Mouse (Mus musculus) hindbrain, embryonic 15.5 days (tissue): ENCODE data around the gene Lmln. TPM values are rescaled to one million over a fixed set of nuclear protein-coding genes. Genes with fewer than 3 reads are reported as not detected.

Source experiments
- ATAC-seq: fragments of 200-750 bp; cut with Nextera tagmentation; 2 replicates; pipeline ENCODE4 v1.8.0; 2017; ENCODE audit warnings: low read depth, moderate number of reproducible peaks, moderate TSS enrichment; ENCODE audit not compliant: low FRiP score
- H3K27ac ChIP-seq: fragments of 300-500 bp; sonication (generic); replicated peaks from 2 replicates; pipeline ENCODE4 v1.5.1; 2015; ENCODE audit warnings: mild to moderate bottlenecking, inconsistent platforms
- H3K27me3 ChIP-seq: fragments of 300-500 bp; sonication (generic); 2 replicates; pipeline ENCODE4 v1.6.1; 2015; ENCODE audit warnings: control low read depth, inconsistent platforms
- H3K36me3 ChIP-seq: fragments of 300-500 bp; sonication (generic); 2 replicates; pipeline ENCODE4 v1.6.1; 2015; ENCODE audit warnings: control low read depth, inconsistent platforms
- H3K4me1 ChIP-seq: fragments of 300-500 bp; sonication (generic); replicated peaks from 2 replicates; pipeline ENCODE4 v1.6.1; 2015; ENCODE audit warnings: control low read depth, inconsistent platforms
- H3K4me2 ChIP-seq: fragments of 300-500 bp; sonication (generic); 2 replicates; pipeline ENCODE4 v1.6.1; 2015; ENCODE audit warnings: moderate library complexity, mild to moderate bottlenecking, inconsistent platforms
- H3K4me3 ChIP-seq: fragments of 300-500 bp; sonication (generic); 2 replicates; pipeline ENCODE4 v1.5.1; 2015; ENCODE audit warnings: mild to moderate bottlenecking, inconsistent platforms
- H3K9ac ChIP-seq: fragments of 300-500 bp; sonication (generic); 2 replicates; pipeline ENCODE4 v1.6.1; 2015; ENCODE audit warnings: inconsistent platforms
- H3K9me3 ChIP-seq: fragments of 300-500 bp; sonication (generic); 2 replicates; pipeline ENCODE4 v1.6.1; 2016; ENCODE audit warnings: control low read depth, inconsistent platforms
- WGBS: fragments of 180-500 bp; shearing (Covaris S2); methylation state at CpG from one replicate; pipeline ENCODE4 v1.1.7; 2015; 5-methylcytosine and 5-hydroxymethylcytosine counted together
- polyA plus RNA-seq: library from polyadenylated mRNA; unstranded; fragments of >200 nt; fragmentation: Nextera tagmentation; extraction: Ambion mirVana; gene quantifications from 2 replicates; pipeline ENCODE4 v1.2.1, GENCODE M21; 2015

The Lmln gene
- polyA plus RNA-seq, 1 experiment from 2014 or later: 4.6 TPM

DNA sequence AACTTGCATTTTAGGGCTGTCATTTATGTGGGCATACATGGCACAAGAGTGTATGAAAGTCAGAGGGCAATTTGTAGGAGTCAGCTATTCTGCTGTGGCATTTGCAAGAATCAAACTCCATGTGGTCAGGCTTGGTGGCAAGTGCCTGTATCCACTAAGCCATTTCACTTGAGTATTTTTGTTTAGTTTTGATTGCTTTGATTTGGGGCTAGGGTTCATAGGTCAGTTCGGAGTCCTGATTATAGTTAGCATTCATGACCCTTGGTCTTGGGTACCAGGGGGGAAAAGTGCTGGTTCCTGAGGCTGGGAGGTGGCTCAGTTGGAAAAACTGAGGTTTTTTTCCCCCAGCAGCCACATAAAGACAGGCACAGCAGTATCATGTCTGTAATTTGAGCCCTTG, 2.9 kb upstream of the Lmln start:
- Histone ChIP-seq H3K4me1 (peaks cover 43% of the 10 kb centered on the region), H3K36me3 (peaks cover 30% of the 10 kb centered on the region), H3K4me2 (no peak overlapping the region), H3K27me3 (no peaks in the 10 kb centered on the region), H3K9ac (no peak overlapping the region), H3K9me3 (no peaks in the 10 kb centered on the region), H3K27ac (no peak overlapping the region), H3K4me3 (no peak overlapping the region)
- 83% methylated on average over 1 of the region's 1 CpGs for WGBS
- ATAC-seq: no peak

DNA sequence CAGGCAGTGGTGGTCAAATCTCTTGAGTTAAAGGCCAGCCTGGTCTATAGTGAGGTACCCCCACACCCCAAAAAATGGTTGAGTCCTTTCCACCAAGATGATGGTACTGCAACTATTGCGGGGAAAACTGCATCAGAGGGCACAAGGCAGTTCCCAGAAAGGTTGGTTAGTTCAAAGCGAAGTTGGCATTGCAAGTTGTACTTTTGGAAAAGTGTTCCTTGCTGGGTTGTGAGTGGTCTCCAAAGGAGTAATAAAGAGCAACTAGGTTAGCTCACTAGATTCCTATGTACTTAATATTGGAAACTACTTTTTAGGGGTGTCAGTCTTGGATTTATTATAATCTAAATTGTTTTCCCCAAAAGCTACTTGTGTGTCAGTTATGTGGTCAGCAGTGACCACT, 1.4 kb upstream of the Lmln start:
- Histone ChIP-seq H3K4me2 (no peak overlapping the region), H3K4me3 (no peak overlapping the region), H3K4me1 (peaks cover 39% of the 10 kb centered on the region), H3K36me3 (peaks cover 30% of the 10 kb centered on the region), H3K27me3 (no peaks in the 10 kb centered on the region), H3K27ac (no peak overlapping the region), H3K9ac (no peak overlapping the region), H3K9me3 (no peaks in the 10 kb centered on the region)
- no peak for ATAC-seq
- 74% methylated on average over 2 of the region's 2 CpGs for WGBS

DNA sequence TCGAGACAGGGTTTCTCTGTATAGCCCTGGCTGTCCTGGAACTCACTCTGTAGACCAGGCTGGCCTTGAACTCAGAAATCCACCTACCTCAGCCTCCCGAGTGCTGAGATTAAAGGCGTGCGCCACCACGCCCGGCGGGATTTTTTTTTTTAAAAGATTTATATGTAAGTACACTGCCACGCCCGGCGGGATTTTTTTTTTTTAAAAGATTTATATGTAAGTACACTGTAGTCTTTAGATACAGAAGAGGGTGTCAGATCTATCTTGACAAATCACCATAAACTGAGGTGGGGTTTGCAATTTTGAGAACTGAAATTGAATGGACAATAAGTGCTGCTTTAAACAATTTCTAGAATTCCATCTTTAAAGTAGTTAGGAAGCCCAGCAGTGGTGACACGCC, 921 bp upstream of the Lmln start:
- 51% methylated on average over 11 of the region's 11 CpGs for WGBS
- H3K4me3 ChIP-seq: peak overlapping the region; percentile 70; the same call in 1 of the 2 replicates
- H3K27me3 ChIP-seq: no peaks in the 10 kb centered on the region
- H3K27ac ChIP-seq: peak overlapping the region; percentile 83
- no peak for ATAC-seq
- peaks cover 31% of the 10 kb centered on the region for H3K36me3 ChIP-seq
- H3K9ac ChIP-seq: peak overlapping the region; percentile 64; the same call in 1 of the 2 replicates
- H3K4me1 ChIP-seq: peaks cover 39% of the 10 kb centered on the region
- peak overlapping the region; percentile 81 for H3K4me2 ChIP-seq
- no peaks in the 10 kb centered on the region for H3K9me3 ChIP-seq

DNA sequence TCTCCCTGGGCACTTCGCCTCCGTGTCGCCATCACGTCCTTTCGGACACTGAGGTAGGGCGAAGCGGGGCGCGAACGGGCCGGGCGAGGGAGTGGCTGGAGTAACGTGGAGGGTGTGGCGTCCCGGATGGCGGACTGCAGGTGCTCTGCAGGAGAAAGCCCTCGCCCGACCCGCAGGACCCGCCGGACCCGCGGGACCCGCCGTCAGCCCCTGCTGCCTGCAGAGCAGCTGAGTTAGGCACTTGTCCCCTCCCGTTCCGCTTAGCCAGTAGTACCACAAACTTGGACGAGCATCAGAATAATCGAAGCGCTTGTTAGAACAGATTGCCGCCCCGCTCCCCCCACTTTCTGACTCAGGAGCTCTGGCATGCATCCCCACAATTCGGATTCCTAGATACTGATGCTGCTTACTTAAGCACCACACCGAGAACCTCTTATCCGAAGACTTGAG, 386 bp downstream of the Lmln start:
- Histone ChIP-seq H3K27ac (peak overlapping the region; percentile 83), H3K4me2 (peak overlapping the region; percentile 81), H3K27me3 (no peaks in the 10 kb centered on the region), H3K9me3 (no peaks in the 10 kb centered on the region), H3K9ac (peak overlapping the region; percentile 64), H3K4me1 (peaks cover 33% of the 10 kb centered on the region), H3K4me3 (peak overlapping the region; percentile 70), H3K36me3 (peaks cover 39% of the 10 kb centered on the region)
- under 1% methylated on average over 33 of the region's 35 CpGs for WGBS
- ATAC-seq: no peak

DNA sequence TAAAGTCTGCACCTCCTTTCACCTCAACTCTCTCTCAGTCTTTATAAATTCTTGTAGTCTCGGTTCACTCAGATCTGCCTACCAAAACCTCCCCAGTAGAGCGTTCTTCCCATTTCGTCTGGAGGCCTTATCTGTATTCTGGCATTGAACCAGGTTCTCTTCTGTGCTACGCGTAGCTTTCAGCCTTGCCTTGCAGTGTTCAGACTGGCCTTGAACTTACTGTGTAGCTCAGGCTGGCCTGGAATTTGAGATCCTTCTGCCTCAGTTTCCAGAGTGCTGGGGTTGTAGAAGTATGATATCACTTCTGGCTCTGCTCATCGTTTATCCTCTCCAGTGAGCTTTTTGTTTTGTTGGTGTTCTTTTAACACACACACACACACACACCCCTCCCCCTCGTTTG, 946 bp downstream of the Lmln start:
- Histone ChIP-seq H3K36me3 (peaks cover 37% of the 10 kb centered on the region), H3K9ac (peak overlapping the region; percentile 64), H3K4me1 (peaks cover 27% of the 10 kb centered on the region), H3K9me3 (no peaks in the 10 kb centered on the region), H3K4me3 (peak overlapping the region; percentile 70), H3K4me2 (peak overlapping the region; percentile 81), H3K27ac (peak overlapping the region; percentile 83; the same call in 1 of the 2 replicates), H3K27me3 (no peaks in the 10 kb centered on the region)
- no peak for ATAC-seq
- whole genome bisulfite sequencing: 15% methylated on average over 7 of the region's 7 CpGs

DNA sequence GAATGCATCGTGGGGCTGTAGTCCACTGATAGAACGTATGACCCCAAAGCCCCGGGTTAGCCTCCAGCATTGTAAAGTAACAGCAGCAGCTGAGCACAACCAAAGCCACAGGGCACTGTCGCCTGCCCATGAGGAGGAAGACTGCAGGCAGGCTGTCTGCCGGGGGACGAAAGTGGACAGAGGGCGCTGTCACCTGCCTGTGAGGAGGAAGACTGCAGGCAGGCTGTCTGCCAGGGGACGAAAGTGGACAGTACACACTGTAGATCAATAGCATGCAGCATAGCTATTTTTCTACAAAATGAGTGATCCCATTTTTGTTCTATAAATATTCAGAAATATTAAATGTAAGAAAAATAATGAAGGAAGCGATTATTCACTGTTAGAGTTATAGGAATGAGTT, 2.3 kb downstream of the Lmln start:
- H3K4me3 ChIP-seq: no peak overlapping the region
- H3K27me3 ChIP-seq: no peaks in the 10 kb centered on the region
- peaks cover 29% of the 10 kb centered on the region for H3K36me3 ChIP-seq
- H3K27ac ChIP-seq: no peak overlapping the region
- no peak overlapping the region for H3K9ac ChIP-seq
- ATAC-seq: no peak
- 76% methylated on average over 9 of the region's 9 CpGs for WGBS
- H3K4me1 ChIP-seq: peaks cover 19% of the 10 kb centered on the region
- no peaks in the 10 kb centered on the region for H3K9me3 ChIP-seq
- no peak overlapping the region for H3K4me2 ChIP-seq

DNA sequence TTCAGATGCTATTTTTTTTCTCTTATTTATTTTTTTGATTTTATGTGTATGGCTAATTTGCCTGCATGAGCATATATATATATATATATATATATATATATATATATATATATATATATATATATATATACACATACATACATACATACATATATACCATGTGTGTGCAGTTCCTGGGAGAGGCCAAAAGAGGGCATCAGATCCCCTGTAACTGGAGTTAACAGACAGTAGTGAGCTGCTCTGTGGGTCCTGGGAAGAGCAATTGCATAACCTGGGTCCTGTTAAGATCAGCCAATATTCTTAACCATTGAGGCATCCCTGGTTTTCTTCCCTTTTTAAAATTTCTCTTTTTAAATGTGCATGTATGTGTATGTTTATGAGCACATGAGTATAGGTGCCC, 8.6 kb downstream of the Lmln start:
- H3K36me3 ChIP-seq: peaks cover 31% of the 10 kb centered on the region
- no peaks in the 10 kb centered on the region for H3K9me3 ChIP-seq
- no peak overlapping the region for H3K9ac ChIP-seq
- no peak overlapping the region for H3K4me2 ChIP-seq
- no peak for ATAC-seq
- H3K4me1 ChIP-seq: no peaks in the 10 kb centered on the region
- no peaks in the 10 kb centered on the region for H3K27me3 ChIP-seq
- no peak overlapping the region for H3K4me3 ChIP-seq
- no peak overlapping the region for H3K27ac ChIP-seq

DNA sequence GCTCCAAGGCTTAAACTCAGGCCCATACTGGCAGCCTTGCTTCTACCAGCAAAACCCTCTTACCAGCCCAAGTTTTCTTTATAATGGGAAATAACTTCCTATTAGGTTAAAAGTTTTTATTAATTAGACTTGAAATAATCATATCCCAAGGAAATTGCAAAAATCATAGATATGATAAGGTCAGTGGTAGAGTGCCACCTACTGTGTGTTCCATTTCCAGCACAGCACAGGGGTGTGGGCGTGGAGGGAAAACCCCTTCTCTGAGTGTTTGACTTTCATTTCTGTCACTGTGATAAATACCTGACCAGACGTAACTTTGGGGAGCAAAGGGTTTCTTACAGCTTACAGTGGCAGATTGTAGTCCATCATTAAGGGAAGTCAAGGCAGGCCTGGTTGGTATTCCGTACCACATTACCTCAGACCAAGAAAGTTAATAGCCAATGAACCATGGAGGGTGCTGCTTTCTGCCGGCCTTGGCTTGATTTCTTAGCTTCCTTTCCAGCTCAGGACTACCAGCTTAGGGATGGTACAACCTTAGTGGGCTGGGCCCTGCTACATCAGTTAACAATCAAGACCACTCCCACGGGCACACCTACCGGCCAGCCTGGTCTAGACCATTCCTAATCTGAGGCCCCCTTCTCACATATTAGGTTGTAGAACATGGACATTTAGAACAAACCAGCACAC, 10.7 kb downstream of the Lmln start:
- ATAC-seq: no peak
- peaks cover 24% of the 10 kb centered on the region for H3K36me3 ChIP-seq
- WGBS: 91% methylated on average over 6 of the region's 6 CpGs
- H3K4me2 ChIP-seq: no peak overlapping the region
- H3K9me3 ChIP-seq: no peaks in the 10 kb centered on the region
- H3K4me1 ChIP-seq: no peaks in the 10 kb centered on the region
- H3K4me3 ChIP-seq: no peak overlapping the region
- no peaks in the 10 kb centered on the region for H3K27me3 ChIP-seq
- no peak overlapping the region for H3K9ac ChIP-seq
- no peak overlapping the region for H3K27ac ChIP-seq

DNA sequence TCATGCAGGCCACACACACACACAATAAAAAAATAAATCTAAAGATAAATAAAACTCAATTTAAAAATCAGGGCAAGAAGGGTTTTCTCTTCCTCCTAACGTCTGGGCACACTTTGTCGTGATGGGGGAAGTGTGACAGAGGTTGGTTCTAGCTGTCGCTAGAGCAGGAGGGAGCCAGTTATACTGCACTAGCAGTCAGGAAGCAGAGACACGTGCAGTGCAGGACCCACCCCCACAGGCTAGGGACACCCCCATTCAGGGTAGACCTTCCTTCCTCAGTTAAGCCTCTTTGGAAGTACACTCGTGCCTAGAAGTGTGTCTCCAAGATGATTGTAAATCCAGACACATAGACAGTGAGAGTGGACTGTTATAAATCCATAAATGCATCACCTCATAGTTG, 12.6 kb downstream of the Lmln start:
- Histone ChIP-seq H3K9me3 (no peaks in the 10 kb centered on the region), H3K36me3 (peaks cover 18% of the 10 kb centered on the region), H3K4me2 (no peak overlapping the region), H3K27me3 (no peaks in the 10 kb centered on the region), H3K4me3 (no peak overlapping the region), H3K4me1 (no peaks in the 10 kb centered on the region), H3K9ac (no peak overlapping the region), H3K27ac (no peak overlapping the region)
- no peak for ATAC-seq
- 79% methylated on average over 5 of the region's 5 CpGs for WGBS

DNA sequence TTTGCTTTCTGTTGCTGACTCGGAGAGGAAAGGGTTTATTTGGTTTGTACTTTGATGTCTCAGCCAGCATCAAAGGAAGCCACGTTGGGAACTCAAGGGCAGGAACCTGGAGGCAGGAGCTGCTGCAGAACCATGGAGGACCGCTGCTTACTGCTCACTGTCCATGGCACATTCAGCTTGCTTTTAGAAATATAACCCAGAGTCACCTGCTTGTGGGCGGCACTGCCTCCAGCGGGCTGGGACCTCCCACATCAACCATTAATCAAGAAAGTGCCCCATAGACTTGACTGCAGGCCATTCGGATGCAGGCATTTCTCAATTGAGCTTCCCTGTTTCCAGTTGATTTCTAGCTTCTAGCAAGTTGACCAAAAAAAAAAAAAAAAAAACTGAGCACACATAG, 13.8 kb downstream of the Lmln start:
- 73% methylated on average over 6 of the region's 6 CpGs for WGBS
- no peak for ATAC-seq
- Histone ChIP-seq H3K9me3 (no peaks in the 10 kb centered on the region), H3K4me1 (no peaks in the 10 kb centered on the region), H3K4me2 (no peak overlapping the region), H3K27ac (no peak overlapping the region), H3K4me3 (no peak overlapping the region), H3K27me3 (no peaks in the 10 kb centered on the region), H3K36me3 (peaks cover 20% of the 10 kb centered on the region), H3K9ac (no peak overlapping the region)

DNA sequence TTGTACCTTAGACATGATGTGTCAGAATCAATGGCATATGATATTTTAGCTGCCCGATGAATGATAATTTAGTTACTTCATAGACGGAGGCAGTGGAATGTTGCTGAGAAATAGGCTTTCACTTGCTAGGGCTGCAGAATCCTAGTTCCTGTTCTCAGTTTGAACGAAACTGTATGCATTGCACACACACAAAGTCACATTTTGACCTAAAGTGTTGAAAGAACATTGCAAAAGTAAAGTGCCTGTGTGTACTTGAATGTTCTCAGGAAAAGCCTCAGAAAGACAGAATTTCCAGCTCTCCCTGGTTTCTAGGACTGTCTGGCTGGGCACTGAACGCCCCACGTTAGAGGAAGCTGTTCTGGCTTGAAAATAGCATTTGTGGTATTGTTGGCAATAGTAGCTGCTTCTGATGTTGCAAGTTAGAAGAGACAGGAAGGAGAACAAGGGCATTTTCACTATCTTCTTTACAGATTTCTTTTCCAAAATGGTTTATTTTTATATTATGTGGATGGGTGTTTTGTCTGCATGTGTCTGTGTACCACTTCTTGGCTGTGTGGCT, 14.8 kb downstream of the Lmln start:
- no peak overlapping the region for H3K9ac ChIP-seq
- no peaks in the 10 kb centered on the region for H3K4me1 ChIP-seq
- ATAC-seq: no peak
- no peak overlapping the region for H3K4me2 ChIP-seq
- no peak overlapping the region for H3K27ac ChIP-seq
- no peak overlapping the region for H3K4me3 ChIP-seq
- WGBS: 93% methylated on average over 5 of the region's 5 CpGs
- peaks cover 23% of the 10 kb centered on the region for H3K36me3 ChIP-seq
- no peaks in the 10 kb centered on the region for H3K9me3 ChIP-seq
- no peaks in the 10 kb centered on the region for H3K27me3 ChIP-seq

DNA sequence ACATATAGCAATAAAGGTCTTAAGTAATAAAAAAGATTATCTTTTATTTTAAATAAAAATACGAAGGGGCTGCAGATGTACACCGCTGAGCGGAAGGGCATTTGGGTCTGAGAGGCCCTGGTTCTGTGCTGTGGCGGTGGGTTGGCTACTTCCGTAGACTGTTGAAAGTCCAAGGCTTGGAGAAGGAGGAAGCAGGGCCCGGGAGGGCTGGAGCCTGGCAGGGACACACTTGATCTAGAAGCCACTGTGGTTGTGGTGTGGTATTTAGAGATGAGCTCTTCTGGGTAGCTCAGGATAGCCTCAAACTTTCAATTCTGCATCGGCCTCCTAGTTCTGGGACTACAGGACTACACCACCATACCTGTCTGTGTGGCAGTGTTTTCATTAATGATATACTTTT, 17.7 kb downstream of the Lmln start:
- H3K4me2 ChIP-seq: no peak overlapping the region
- H3K27ac ChIP-seq: no peak overlapping the region
- no peaks in the 10 kb centered on the region for H3K9me3 ChIP-seq
- no peaks in the 10 kb centered on the region for H3K4me1 ChIP-seq
- no peak overlapping the region for H3K9ac ChIP-seq
- peaks cover 19% of the 10 kb centered on the region for H3K36me3 ChIP-seq
- H3K27me3 ChIP-seq: no peaks in the 10 kb centered on the region
- ATAC-seq: no peak
- H3K4me3 ChIP-seq: no peak overlapping the region
- WGBS: 96% methylated on average over 7 of the region's 7 CpGs

DNA sequence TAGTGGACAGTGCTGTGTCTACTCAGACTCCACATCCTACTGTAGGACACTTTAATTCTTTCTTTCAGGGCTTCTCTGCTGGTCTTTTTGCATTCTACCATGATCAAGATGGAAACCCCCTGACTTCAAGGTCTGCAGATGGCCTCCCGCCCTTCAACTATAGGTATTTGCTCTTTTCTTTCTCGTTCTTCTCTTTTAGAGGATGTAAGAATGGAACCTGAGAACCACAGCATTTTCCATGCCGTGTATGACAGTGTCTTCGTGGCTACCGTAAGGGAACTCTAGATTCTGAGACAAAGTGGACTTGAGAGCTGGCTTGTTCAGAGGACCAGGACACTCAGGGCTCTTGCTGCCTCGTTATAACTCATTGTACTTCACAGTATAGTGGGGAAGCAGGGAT, 20.6 kb downstream of the Lmln start:
- ATAC-seq: no peak
- no peaks in the 10 kb centered on the region for H3K9me3 ChIP-seq
- H3K27ac ChIP-seq: no peak overlapping the region
- no peak overlapping the region for H3K4me3 ChIP-seq
- H3K4me1 ChIP-seq: no peaks in the 10 kb centered on the region
- no peak overlapping the region for H3K4me2 ChIP-seq
- peaks cover 13% of the 10 kb centered on the region for H3K36me3 ChIP-seq
- H3K27me3 ChIP-seq: no peaks in the 10 kb centered on the region
- no peak overlapping the region for H3K9ac ChIP-seq
- 96% methylated on average over 6 of the region's 6 CpGs for WGBS
